Mouse (Mus musculus): ENCODE results near the gene Sobp.

The Sobp gene

DNA sequence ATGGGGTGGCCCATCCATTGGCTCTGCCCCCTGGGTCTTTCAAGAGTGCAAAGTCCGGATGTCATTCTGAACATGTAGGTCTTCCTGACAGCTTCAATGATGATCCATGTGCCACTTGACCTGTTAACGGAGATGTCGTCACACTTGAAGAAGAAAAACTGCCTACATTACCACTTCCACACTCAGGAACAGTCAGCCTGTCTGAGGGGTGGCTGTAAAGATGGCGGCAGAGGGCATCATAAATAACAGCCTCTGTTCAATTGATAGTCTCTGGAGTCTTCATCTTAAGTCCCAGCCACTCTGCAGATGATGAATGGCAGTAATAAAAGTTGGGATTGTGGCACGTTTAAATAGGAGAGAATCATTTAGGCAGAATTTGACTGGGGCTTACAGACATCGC is 87.4 kb downstream of the Sobp start:
- no peak for DNase-seq (ENCODE audit: low spot score)

DNA sequence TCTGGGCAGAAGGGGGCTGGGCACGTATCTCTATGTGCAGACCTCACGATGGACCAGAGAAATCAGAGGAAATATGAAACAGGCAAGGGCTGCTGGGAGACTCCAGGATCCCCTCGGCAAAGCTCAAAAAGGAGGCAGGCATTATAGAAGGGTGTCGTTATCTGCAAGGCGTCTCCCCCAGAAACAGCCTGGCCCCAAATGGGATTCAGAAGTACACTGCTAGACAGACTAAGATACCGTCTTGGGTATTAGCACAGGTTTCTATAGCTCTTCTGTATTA is 90.3 kb downstream of the Sobp start:
- DNase-seq (ENCODE audit: low spot score) = no peak

DNA sequence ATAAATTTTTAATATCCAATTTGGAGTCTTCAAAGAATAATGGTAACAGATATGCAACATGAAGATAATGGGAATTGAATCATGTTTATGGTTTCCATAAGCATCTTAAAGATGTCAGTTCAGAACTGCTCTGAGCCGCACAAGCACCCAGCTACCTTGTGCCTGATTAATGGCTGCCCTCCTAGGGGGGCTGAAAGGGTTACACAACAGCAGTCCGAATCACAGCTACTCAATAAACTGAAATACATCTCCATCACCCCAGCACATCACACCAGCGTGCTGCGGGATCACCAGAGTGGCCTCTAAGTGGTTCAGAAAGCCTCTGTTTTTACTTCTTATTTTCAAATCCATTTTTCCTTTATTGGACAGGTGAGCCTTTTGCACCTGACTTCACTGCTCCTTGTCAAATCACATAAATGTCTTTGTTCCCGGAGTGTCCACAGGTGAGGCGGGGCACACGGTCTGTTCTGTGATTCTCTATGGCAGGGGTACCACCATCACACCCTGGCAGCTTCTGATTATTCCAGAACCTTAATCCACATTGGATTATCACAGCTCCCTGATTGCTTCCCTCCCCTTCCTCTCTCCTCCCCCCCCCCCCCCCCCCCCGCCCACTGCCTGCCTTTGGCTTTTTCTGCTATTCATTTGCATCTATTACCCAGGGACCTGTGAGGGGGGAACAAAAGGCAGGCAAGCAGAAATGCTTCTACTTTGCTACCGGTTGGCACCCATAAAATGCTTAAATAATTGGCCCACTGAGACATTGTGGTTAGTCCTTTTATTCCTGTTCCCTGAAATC is 90.8 kb downstream of the Sobp start:
- no peak for DNase-seq (ENCODE audit: low spot score)

DNA sequence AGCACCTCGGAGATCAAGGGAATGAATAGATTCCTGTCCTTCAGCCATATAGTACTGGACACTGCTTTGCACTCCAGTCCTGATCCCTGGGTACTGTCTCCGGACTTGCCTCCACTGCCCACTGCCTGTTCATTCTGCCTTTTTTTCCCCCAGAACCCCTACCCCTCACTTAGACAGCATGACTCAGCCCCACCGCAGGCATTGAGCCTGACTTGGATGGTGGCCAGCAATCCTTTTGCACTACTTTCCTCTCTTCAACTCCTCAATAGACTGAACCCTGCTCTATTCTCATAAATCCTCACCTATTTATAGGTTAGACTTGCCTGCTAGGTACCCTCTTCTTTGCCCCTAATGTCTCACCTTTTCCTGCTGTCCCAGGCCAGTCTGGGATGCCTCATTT is 93.0 kb downstream of the Sobp start:
- DNase-seq (ENCODE audit: low spot score) = no peak

DNA sequence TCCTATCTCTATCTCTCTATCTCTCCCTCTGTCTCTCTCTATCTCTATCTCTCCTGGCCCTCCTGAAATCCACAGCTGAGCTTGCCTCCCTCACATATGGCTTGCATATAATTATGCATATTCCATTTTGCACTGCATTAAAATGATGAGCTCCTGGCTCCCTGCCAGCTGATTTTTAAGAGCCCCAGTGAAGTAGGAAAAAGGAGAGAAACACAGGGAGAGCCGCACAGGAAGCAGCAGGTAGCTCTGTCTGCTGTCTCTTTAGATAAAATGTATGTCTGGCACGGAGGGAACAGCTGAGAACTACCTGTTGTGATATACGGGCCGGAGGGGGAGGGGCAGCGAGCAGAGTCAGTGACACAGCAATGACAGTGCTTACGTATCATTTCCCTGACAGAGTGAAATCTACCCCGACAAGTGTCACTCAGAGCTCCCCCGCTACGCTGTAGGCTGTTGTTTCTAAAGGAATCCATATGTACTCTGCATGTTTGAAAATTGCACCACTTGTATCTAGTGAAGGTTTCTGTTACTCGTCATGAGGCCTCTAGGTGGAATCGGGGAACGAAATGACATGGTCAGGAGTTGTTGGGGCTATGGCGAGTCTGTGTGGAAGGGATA is 98.7 kb downstream of the Sobp start:
- no peak for DNase-seq (ENCODE audit: low spot score)

DNA sequence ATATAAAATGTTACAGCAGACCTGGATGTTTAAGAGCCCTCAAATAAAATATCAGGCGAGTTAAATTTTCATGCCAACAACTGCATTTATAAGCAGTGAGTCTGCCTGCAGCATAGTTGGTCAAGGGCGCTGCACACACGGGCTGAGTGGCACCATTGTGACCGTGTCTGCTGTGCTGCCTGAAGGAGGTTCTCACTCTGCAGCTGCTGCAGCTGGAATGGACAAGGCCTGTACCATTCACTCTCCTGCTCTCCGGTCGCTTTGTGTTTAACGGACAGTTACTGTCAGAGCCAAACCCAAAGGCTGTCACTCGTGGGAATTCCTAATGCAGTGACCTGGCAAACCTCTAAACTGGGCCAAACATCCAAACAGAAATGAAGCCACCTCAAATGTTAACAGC is 101.0 kb downstream of the Sobp start:
- no peak for DNase-seq (ENCODE audit: low spot score)

DNA sequence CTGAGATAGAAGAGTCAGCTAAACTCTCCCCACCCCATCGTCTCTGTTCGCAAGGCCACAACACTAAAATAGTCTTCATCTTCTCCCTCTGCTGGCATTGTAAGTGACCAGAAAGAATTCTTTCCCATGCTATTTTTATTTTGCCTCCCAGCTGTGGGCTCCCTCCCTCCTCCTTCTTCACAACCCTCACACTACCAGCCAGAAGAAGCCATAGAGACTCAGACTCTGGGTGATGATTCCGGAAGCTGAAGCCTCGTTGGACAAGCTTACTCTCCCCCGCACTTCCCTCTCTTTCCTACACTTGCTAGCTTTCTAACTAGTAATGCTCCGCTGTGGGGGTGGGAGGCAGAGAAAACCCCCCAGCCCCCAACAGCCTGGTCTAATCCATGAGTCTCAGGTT is 103.4 kb downstream of the Sobp start:
- no peak for DNase-seq (ENCODE audit: low spot score)

DNA sequence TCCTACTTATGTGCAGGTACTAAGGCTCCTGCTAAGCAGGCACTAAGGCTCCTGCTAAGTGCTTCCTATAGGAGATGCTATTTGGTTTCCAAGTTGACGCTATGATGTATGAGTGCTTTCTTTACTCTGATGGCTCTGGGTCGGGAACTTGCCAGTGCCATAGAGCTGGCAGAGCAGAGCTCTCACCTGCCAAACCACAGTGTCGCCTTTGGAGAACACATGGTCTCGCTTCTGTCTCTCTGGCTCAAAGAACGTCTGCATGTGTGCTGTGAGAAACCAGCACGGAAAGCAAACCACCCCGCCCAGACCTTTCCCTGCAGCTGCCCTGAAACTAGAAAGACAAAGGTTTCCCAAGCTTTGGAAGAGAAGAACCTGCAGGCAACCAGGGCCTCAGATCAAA is 109.0 kb downstream of the Sobp start:
- DNase-seq (ENCODE audit: low spot score) = no peak

DNA sequence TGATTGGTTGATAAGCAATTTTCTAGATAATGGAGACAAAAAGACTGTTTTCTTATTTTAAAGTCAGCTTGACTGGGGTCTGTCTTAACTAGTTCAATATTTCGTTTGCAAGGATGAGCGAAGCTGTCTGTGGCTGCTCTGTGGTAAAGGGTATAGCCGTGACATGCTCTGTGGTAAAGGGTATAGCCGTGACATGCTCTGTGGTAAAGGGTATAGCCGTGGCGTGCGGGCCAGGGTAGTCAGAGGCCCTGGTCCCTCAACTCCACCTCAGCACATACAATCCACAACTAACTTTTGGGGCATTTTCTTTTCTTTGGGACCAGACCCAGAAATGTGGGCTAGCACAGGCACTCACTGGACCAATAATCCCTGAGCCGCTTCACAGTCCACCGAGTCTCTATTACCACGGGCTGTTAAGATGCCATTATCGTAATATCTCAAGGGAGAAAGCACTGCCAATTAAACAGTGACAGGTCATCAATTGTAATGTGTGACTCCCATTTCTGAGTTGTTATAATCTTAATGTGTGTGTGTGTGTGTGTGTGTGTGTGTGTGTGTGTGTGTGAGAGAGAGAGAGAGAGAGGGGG is 112.7 kb downstream of the Sobp start:
- DNase-seq (ENCODE audit: low spot score) = no peak

DNA sequence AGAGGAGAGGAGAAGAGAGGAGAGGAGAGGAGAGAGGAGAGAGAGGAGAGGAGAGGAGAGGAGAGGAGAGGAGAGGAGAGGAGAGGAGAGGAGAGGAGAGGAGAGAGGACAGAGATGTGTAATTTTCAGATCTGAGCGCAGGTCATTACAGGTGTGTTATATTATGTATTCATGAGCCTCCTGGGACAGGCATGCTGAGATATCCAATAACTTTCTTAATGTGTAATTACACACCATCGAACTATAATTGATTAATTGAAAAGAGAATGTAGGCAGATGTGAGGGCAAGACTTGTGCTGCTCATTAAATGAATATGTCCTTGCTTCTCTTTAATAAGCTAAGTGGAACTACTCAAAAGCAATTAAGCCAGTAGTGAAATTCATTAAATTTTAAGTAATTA is 118.9 kb downstream of the Sobp start:
- DNase-seq (ENCODE audit: low spot score) = no peak

DNA sequence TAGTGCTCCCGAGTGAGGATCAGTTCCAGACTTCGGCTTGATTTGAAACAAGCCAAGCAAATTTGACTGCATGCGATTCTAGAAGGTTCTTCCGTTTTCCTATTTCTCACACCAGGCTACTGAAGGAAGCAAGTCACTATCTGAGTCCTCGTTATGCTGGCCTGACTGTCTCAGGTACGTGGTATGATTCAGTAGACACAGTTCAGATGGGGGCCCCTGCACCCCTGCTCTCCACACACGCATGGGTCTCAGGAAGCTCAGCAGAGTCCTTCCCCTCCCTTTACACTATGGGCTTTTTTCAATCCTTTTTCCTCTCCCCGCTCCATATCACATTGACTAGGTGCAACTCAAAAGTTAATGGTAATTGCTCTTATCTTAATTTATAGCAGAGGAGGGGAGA is 119.6 kb downstream of the Sobp start:
- DNase-seq (ENCODE audit: low spot score) = no peak

DNA sequence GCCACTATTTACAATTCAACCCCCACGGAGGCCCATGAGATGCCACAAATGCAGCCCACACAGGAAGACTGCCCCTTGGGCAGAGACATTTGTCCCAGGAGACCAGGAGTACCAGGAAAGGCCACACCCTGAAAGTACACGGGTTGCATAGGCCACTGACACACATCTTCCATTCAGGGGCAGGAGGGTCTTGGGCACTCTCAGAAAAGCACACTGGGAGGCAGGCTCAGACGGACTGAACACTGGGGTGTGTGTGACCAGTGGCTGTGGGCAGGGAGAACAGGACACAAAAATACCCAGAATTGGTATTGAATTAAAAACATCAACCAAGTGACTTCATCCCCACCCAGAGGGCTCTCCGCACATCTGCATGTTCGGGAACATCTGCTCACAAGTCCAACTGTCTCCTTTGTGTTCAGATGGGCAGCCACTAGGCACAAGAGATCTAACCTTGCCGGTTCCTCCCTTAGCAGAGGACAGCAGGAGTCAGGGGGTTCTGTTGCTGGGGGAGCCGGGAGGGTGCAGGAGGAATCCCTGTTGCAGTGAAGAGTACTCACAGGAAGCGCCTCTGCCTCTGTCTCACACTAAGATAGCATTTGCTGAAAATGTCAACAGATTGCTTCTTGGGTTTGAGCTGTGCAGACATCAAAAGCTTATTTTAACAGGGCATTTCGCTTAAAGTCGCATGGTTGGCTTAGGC is 120.3 kb downstream of the Sobp start:
- DNase-seq (ENCODE audit: low spot score) = no peak

DNA sequence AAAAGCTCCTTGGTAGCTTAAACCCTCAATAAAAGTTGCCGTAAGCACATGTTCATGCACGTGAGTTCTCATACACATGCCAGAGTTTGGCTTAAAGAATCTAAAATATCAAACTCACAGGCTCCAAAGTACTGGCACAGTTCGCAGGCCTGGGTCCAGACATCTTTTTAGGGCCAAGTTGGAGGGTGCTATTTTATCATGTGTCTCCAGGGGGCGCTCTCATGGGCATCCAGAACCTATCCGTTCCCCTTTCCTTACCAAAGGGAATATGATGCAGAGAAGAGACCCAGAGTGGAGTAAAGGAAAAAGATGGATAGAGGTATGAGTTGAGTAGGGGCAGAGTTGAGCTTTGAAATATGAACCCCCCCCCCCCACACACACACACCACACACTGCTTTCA is 121.9 kb downstream of the Sobp start:
- no peak for DNase-seq (ENCODE audit: low spot score)

DNA sequence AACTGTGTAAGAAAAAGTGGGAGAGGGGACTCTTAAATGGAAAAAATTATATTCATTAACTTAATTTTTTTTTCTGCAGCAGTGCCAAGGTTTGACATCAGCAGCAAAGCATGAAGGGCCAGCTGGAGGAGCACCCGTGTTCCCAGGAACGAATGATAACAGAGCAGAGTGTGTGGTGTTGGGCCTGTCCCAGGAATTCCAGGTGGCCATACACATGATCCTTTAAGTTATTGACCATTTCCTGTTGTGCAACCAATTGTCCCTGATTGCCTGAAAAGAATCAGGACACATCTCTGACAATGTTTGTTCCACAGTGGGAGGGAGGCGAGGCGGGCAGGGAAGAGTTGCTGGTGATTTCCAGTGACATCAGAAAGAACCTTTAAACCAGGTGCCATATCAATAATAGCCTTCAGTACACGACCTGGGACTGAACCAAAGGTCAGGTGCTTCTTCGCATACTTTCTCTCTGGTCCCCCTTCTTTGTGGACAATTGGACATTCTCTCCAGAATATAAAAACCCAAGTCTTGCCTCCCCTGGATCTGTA is 126.5 kb downstream of the Sobp start:
- DNase-seq (ENCODE audit: low spot score) = no peak

DNA sequence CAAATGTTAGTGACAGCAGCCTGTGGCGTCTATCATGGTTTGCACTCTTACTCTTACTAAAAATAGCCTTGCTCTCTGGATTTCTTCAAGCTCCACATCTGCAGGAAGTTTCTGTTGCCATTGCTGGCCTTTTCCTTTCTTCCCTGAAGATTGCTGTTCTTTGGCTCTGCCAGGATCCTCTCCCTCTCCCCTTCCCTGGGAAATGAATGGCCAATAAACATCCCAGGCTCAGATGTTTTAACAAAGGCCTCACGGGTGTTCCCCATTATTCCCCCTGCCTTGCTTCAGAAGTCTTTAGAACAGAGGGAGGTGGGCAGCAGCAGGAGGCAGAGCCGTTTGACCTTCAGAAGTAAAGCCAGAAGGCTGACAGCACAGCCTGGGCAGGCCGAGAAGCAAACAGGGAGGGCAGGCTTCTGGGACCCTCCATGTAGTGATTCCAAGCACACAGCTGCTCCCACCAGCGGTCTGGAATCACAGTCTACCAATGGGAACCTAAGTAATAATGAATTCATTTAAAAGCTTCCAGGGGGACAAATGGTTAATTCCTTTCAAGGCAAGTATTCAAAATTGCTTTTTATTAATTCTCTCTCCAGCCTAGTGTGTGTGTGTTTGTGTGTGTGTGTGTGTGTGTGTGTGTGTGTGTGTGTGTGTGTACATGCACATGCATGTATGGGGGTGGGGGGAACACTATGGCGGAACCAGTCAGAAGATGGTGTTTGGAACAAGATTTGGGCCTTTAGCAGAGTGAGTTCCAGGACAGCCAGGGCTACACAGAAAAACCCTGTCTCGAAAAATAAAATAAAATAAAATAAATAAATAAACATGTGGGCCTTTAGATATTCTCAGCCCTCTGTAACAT is 130.8 kb downstream of the Sobp start:
- DNase-seq (ENCODE audit: low spot score) = no peak

DNA sequence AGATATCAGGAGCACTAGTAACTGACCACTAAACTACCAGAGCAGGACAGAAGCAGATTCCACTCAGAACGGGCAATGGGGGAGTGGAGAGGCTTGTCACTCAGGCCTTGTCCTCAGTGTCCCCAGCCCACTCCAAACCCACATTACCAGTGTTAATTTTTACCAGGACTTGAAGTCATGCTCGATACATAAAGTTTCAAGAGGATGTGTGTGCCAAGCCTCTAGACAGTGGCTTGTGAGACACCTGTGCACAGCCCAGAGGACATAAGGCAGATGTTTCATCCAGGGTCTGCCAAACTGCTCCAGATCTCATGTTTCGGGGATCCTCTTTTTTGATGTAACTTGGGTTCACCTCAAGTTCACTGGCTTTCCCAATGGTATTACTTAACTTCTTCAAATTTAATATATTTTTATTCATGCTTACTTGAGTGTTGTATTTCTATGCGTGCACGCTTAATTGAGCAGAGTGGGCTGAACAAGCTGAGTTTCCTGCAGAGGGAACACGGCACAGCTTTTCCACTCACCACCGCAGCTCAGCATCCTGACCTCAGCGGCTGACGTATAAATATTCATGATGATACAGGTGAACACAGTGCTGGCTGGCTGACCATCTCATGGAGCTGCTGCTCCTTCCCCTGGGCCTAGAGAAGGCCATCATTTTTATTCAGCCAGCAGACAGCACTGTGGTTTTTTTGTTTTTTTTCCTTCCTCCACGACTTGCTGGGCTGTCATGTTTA is 131.6 kb downstream of the Sobp start:
- no peak for DNase-seq (ENCODE audit: low spot score)

DNA sequence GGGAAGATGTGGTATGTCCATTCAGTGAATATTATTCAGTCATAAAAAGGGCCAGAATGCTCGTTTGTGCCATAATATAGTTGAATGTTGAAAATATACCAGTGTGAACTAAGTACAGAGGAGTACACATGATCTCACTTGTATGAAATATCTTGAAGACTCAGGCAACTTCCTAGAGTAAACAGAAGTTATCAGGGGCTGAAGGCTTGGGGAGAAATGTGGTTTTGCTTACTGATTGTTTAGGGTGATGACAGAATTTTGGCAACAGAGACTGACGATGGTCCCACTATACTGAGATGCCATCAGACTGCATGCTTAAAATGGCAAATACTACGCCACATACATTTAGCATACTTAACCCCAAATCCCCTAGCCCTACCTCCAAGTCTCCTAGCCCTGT is 132.5 kb downstream of the Sobp start:
- DNase-seq (ENCODE audit: low spot score) = no peak

DNA sequence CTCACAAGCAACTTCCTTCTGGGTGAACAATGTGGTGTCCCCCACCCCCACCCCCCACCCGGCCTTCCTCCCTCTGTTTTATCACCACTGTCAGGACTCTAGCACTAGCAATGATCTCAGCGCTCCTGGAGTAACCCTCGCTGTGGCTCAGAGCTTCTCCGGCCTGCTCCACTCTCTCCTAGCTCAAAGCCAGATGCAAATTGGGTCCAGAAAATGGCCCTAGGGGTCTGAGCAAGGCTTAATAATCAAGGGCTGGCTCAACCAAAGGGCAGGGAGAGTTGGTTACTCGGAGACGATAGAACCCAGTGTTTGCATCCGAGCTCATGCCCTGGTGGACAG is 136.9 kb downstream of the Sobp start:
- DNase-seq (ENCODE audit: low spot score) = no peak

DNA sequence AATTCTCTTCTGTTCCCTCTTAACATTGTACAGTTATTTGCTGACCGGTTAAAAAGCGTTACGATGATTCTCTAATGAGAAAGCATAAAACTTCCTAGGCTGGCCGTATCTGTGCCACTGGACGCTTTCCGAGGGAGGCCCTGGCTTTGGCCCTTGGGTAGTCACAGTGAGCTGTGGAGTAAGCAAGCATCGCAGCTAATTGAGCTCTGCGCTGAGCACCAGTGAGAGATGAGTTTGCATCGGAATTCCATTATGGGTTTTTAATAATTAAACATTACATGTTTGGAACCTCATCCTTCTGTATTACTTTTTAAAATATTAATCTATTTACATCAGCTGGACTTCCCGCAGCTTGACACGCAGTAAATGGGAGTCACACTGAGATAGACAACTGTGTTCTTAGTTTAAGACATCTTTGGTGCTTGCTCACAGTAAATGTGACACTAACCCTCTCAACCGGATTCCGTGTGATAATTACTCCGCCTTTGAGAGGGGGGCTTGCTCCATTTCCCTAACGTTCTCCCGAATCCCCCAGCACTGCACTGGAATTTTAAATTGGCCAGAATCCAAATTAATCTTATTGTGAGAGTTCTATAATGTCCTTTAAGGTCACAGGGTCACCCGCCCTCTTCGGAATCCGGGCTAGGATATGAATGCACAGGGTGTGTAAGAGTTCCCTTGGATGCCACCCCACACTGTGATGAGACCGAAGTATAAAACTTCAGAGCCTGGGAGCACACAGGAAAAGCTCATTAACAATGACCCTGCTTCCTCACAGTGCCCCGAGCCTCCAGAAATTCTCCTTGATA is 137.5 kb downstream of the Sobp start:
- DNase-seq (ENCODE audit: low spot score) = no peak

DNA sequence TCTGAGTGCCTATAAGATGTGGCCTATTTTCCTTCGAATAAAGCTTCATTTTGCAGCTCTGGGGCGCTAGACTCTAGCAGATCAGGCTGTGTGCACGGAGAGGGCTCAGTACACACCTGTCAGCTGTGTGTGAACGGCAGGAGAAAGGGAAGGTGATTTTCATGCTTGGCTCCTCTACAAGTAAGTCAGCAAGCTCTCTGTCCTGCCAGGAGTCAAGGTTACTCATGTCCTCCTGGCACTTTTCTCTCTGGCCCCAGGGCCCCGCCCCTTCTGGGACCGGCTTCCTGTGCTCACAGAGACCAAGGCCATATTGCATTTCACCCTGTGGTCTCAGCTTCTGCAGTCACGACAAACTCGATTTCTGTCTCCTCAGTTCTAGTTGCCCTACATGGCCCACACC is 138.8 kb downstream of the Sobp start:
- DNase-seq (ENCODE audit: low spot score) = no peak

DNA sequence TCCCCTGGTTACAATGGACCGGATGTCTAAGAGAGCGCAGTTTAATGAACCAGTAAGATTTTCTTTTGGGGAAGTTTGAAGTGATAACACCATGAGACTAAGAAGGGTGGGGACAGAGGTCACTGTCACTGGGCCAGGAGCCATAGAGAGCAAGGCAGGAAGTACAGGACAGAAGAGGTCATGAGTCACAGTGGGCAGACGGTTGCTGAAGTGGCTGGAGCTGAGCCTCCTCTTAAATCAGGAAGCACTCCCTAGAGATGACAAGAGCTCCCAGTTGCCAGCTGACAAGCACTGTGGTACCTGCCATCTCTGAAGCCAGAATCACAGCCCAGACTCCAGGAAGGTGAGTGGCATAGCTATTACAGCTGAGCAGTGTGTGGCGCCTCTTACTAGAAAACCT is 139.5 kb downstream of the Sobp start:
- no peak for DNase-seq (ENCODE audit: low spot score)
